Mouse (Mus musculus) liver, adult (tissue): ENCODE results near the gene Homer1.

Experiments
- GATA4 ChIP-seq: IDR thresholded peaks from 2 replicates; pipeline ENCODE4 v1.6.1; 2014; ENCODE audit warnings: mild to moderate bottlenecking, low read length; ENCODE audit not compliant: insufficient replicate concordance

The Homer1 gene

GRCm38 (mm10) chr13:93368812-93369584 lies 69.6 kb downstream of the Homer1 start:
- TF ChIP-seq GATA4, result no peak

- TF ChIP-seq GATA4, result no peak
Measured at GRCm38 (mm10) chr13:93374457-93374856, 75.0 kb downstream of the Homer1 start.

GRCm38 (mm10) chr13:93378493-93378892 lies 79.1 kb downstream of the Homer1 start:
- TF ChIP-seq GATA4, result no peak

- no peak for TF ChIP-seq GATA4
Measured at GRCm38 (mm10) chr13:93380399-93381063, 81.1 kb downstream of the Homer1 start.

- no peak for TF ChIP-seq GATA4
Measured at GRCm38 (mm10) chr13:93381301-93381700, 81.9 kb downstream of the Homer1 start.

- no peak for TF ChIP-seq GATA4
Measured at GRCm38 (mm10) chr13:93383092-93383491, 83.7 kb downstream of the Homer1 start.

- no peak for TF ChIP-seq GATA4
Measured at GRCm38 (mm10) chr13:93383620-93384019, 84.2 kb downstream of the Homer1 start.

GRCm38 (mm10) chr13:93384481-93384880 lies 85.0 kb downstream of the Homer1 start:
- no peak for TF ChIP-seq GATA4

GRCm38 (mm10) chr13:93385147-93385546 lies 85.7 kb downstream of the Homer1 start:
- no peak for TF ChIP-seq GATA4

GRCm38 (mm10) chr13:93387440-93387839 lies 88.0 kb downstream of the Homer1 start:
- no peak for TF ChIP-seq GATA4

GRCm38 (mm10) chr13:93388594-93389241 lies 89.3 kb downstream of the Homer1 start:
- no peak for TF ChIP-seq GATA4

GRCm38 (mm10) chr13:93389242-93389625 lies 89.8 kb downstream of the Homer1 start:
- TF ChIP-seq GATA4, result no peak

- TF ChIP-seq GATA4, result no peak
Measured at GRCm38 (mm10) chr13:93399710-93400216, 100.3 kb downstream of the Homer1 start.

GRCm38 (mm10) chr13:93401947-93402346 lies 102.5 kb downstream of the Homer1 start:
- no peak for TF ChIP-seq GATA4

- no peak for TF ChIP-seq GATA4
Measured at GRCm38 (mm10) chr13:93406855-93407254, 107.4 kb downstream of the Homer1 start.

GRCm38 (mm10) chr13:93410343-93410742 lies 110.9 kb downstream of the Homer1 start:
- TF ChIP-seq GATA4, result no peak
